Mouse (Mus musculus) thymus, postnatal 25 days (tissue): ENCODE measurements at regions not wholly inside any gene's neighbourhood (a gene's known extent, or its start where the extent isn't known, plus 50 kb on each side); places are given as distances from the start of the nearest gene placed in this dataset.

Source experiments
- DNase-seq: peaks from one replicate; pipeline ENCODE4 v3.0.0; 2022

- no peak for DNase-seq
Measured at GRCm38 (mm10) chrX:16421159-16421558, 101.5 kb upstream of the Cypt1 start.

DNA sequence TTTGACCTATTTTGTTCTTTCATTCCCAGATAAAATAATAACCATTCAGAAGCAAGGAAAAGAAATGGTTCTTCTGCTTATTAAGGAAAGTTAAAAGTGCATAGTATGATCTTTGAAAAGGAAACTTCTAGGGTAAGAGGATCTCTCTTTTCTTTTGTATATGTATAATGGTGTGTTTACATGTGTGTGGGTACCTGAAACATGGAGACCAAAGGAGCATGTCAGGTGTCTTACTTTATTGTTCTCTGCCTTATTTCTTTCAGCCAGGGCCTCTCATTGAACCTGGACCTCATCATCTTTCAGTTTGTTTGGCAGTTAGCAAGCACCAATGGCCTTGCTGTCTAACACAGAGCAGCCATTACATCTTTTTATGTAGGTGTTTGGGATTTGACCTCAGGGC, 101.0 kb upstream of the Cypt1 start:
- DNase-seq: no peak

GRCm38 (mm10) chrX:16438088-16438487, 84.6 kb upstream of the Cypt1 start:
- DNase-seq: no peak

- DNase-seq: peak; percentile 1
Measured at GRCm38 (mm10) chrX:16450496-16451078, 72.1 kb upstream of the Cypt1 start.
